Comparison of ENCODE assay signal across 8 mouse cellular contexts in the genomic region with DNA sequence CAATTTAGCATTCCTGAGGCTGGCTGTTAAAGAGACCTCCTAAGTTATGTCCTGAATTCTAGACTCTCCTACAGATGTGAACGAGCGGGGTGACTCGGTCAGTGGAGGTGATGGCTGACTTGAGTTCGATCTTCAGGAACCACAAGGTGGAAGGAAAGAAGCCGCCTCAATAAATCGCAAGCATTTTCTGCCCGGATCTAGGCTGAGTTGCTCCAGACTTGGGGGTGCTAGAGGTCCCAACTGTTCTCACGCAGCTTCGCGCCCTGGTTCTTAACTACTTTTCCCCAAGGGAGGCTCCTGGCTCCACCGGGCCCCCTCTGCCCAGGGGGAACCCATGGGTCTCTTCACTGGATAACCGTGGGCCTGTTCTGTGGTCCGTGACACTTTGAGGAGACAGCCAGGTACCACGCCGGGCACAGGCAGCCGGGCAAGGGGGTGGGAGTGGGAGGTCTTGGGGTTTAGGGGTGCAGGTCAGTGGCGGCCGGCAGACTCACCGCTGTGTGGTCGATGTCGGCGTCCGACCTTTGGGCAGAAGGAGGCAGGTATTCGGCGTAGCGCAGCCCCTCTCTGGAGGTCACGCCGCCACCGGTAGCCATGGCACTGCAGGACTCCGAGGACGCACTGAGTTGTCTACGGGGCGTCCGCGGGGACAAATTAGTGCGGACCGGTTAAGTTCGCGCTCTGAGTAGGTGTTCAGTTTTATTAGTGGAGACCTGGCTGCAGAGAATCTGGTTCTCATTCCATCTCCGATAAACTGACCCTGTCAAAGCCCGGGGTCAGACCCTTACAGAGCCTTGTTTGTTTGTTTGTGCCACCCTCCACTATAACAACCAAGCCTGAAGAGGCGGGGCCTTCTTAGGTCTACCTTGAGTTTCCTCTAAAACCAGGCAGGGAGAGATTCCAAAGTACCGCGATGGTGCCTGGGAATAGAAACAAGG. TPM values are rescaled to one million over a fixed set of nuclear protein-coding genes. Genes with fewer than 3 reads are reported as not detected.
DNase-seq lines count a peak whose midpoint lies in the region; ATAC-seq lines count a peak whose summit lies in the region.

A gene (minus strand): TSS at position 822 of the 938 bp plus-strand sequence.

- H3K27ac ChIP-seq in embryonic facial prominence, embryonic 10.5 days (replicated peaks), result peak within 1 kb of the TSS; percentile 89
- no peak within 1 kb of the TSS for H3K27ac ChIP-seq in intestine, embryonic 15.5 days

- H3K4me3 ChIP-seq in embryonic facial prominence, embryonic 10.5 days, result peak within 1 kb of the TSS; percentile 96
- H3K4me3 ChIP-seq in intestine, embryonic 15.5 days (replicated peaks), result peak within 1 kb of the TSS; percentile 86

- intact Hi-C loops in left cerebral cortex, postnatal 14 days (cut with DNase I), result no loop called here

- H3K9me3 ChIP-seq in embryonic facial prominence, embryonic 10.5 days, result no peaks in the 10 kb centered on the region
- H3K9me3 ChIP-seq in intestine, embryonic 15.5 days, result no peaks in the 10 kb centered on the region

- no peaks in the 10 kb centered on the region for H3K27me3 ChIP-seq in embryonic facial prominence, embryonic 10.5 days (replicated peaks; ENCODE audit: low read depth, poor library complexity, severe bottlenecking)
- H3K27me3 ChIP-seq in intestine, embryonic 15.5 days (replicated peaks), result no peaks in the 10 kb centered on the region

- peak within 1 kb of the TSS; percentile 88 for H3K9ac ChIP-seq in intestine, embryonic 15.5 days

- peaks cover 3% of the 10 kb centered on the region; the same call in 1 of the 2 replicates for H3K4me1 ChIP-seq in embryonic facial prominence, embryonic 10.5 days
- no peaks in the 10 kb centered on the region for H3K4me1 ChIP-seq in intestine, embryonic 15.5 days (replicated peaks)

- H3K36me3 ChIP-seq in embryonic facial prominence, embryonic 10.5 days (replicated peaks), result no peaks in the 10 kb centered on the region; the same call in 1 of the 2 replicates
- H3K36me3 ChIP-seq in intestine, embryonic 15.5 days, result no peaks in the 10 kb centered on the region

- 1% methylated on average over 44 of the region's 44 CpGs for WGBS in embryonic facial prominence, embryonic 10.5 days
- WGBS in intestine, embryonic 15.5 days, result 1% methylated on average over 44 of the region's 44 CpGs

- ATAC-seq in intestine, embryonic 15.5 days, result peak; percentile 97
- peak; percentile 93 for ATAC-seq in megakaryocyte-erythroid progenitor cell, adult 5-6 weeks (replicated peaks; ENCODE audit: low FRiP score, low TSS enrichment, poor library complexity, severe bottlenecking)

- peak within 1 kb of the TSS; percentile 70 for H3K4me2 ChIP-seq in intestine, embryonic 15.5 days (replicated peaks)

- peak; percentile 93 for DNase-seq in adrenal gland, postnatal 10 days
- DNase-seq in embryonic facial prominence, embryonic 10.5 days (ENCODE audit: low spot score), result peak; percentile 88
- DNase-seq in gastrocnemius, postnatal 4 days (ENCODE audit: low spot score in 2 of 2), result peak; percentile 65 to 87
- DNase-seq in left cerebral cortex, postnatal 14 days (ENCODE audit: low spot score in 2 of 2), result peak; percentile 79 to 90
- peak; percentile 87 for DNase-seq in right cerebral cortex, postnatal 14 days
- peak; percentile 90 for DNase-seq in urinary bladder, postnatal 25 days (ENCODE audit: low spot score)

RNA-seq across cellular contexts. Expression of the gene that starts here (rescaled TPM):
- total RNA-seq in adrenal gland, postnatal 10 days (2021), result 100 to 1,000 TPM; 493 to 514 TPM
- 110 and 114 TPM in 2 replicates for polyA plus RNA-seq in embryonic facial prominence, embryonic 10.5 days (2016; fragmentation: Nextera tagmentation; extraction: Ambion mirVana)
- total RNA-seq in gastrocnemius, postnatal 4 days (2021), result 10 to 100 TPM; 67.3 to 81.2 TPM
- 109 and 113 TPM in 2 replicates for polyA plus RNA-seq in intestine, embryonic 15.5 days (2015; fragmentation: Nextera tagmentation; extraction: Ambion mirVana)
- 10 to 100 TPM; 52.2 to 62.3 TPM for total RNA-seq in left cerebral cortex, postnatal 14 days (2021)
- 37.4 and 46.6 TPM in 2 replicates for total RNA-seq in megakaryocyte-erythroid progenitor cell, adult 5-6 weeks (2014; fragmentation: Nextera tagmentation)
- 30.7 and 45.1 TPM in 2 replicates for total RNA-seq in megakaryocyte-erythroid progenitor cell, adult 5-6 weeks (2017)

Comparison
In these comparisons a context has a peak if more than half of its experiments do, and no peak if none do; other contexts are left out.
1. RNA of the gene that starts here (total RNA-seq): 493 to 514 TPM in adrenal gland, postnatal 10 days; 67.3 to 81.2 TPM in gastrocnemius, postnatal 4 days, 52.2 to 62.3 TPM in left cerebral cortex, postnatal 14 days and 30.7 to 46.6 TPM in megakaryocyte-erythroid progenitor cell, adult 5-6 weeks; every median in the first group is over 4 times any median in the second.
2. Peak in every context shown above with its lines, with median percentiles within 50 percentile points of each other: DNase-seq.